Mouse (Mus musculus): ENCODE measurements at regions not wholly inside any gene's neighbourhood (a gene's known extent, or its start where the extent isn't known, plus 50 kb on each side); places are given as distances from the start of the nearest gene placed in this dataset.

DNA sequence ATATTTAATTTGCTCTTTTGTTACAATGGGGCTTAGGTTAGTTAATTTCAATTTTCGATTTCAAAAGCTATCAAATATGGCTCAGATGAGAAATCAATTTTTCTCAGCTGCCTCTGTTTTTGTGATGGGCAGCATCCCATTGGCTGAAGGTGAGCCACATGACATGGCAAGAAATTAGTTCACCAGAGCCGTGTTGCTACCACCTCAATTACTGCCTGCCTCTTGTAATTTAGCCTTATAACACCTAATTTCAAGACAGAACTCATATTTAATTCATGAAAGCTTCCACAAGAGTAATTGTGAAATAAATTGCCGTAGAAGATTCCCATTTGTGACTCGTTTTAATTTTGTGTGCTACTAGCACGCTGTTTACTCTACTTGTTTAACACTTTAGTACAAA is 262.9 kb downstream of the Nr2f2 start:
- no peak for DNase-seq
- no peaks in the 10 kb centered on the region for H3K4me1 ChIP-seq (ENCODE audit: control insufficient read depth, insufficient read depth, low read length)
- no peak overlapping the region for H3K4me3 ChIP-seq (replicated peaks; ENCODE audit: extremely low read depth, low read depth, low read length)
- 69% methylated on average over 5 of the region's 5 CpGs for WGBS
- TF ChIP-seq POLR2A (IDR thresholded peaks at IDR 0.05; ENCODE audit: borderline replicate concordance, extremely low read depth, low read depth, low read length) (no peak), CTCF (IDR thresholded peaks at IDR 0.05; ENCODE audit: insufficient read depth, low read length) (no peak)

DNA sequence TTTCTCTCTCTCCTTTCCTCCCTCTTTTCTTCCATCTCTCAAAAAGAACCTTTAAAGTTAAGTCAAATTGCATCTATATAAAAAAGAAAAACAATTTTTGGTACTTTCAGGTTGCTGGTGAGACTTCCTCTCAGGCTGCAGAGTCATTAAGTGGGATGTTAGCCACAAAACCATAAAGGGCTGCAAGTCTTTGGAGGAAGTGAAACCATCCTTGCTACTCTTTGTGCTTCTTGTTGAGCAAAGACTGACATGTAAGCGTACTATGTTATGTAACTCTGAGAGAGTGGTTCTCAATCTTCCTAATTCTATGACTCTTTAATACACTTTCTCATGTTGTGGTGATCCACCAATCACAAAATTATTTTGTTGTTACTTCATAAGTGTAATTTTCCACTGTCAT is 267.5 kb downstream of the Nr2f2 start:
- DNase-seq: no peak
- H3K4me3 ChIP-seq (replicated peaks; ENCODE audit: extremely low read depth, low read depth, low read length): no peak overlapping the region
- no peak for TF ChIP-seq CTCF (IDR thresholded peaks at IDR 0.05; ENCODE audit: insufficient read depth, low read length)
- TF ChIP-seq POLR2A (IDR thresholded peaks at IDR 0.05; ENCODE audit: borderline replicate concordance, extremely low read depth, low read depth, low read length): no peak
- WGBS: 81% methylated on average over 1 of the region's 1 CpGs
- no peaks in the 10 kb centered on the region for H3K4me1 ChIP-seq (ENCODE audit: control insufficient read depth, insufficient read depth, low read length)

DNA sequence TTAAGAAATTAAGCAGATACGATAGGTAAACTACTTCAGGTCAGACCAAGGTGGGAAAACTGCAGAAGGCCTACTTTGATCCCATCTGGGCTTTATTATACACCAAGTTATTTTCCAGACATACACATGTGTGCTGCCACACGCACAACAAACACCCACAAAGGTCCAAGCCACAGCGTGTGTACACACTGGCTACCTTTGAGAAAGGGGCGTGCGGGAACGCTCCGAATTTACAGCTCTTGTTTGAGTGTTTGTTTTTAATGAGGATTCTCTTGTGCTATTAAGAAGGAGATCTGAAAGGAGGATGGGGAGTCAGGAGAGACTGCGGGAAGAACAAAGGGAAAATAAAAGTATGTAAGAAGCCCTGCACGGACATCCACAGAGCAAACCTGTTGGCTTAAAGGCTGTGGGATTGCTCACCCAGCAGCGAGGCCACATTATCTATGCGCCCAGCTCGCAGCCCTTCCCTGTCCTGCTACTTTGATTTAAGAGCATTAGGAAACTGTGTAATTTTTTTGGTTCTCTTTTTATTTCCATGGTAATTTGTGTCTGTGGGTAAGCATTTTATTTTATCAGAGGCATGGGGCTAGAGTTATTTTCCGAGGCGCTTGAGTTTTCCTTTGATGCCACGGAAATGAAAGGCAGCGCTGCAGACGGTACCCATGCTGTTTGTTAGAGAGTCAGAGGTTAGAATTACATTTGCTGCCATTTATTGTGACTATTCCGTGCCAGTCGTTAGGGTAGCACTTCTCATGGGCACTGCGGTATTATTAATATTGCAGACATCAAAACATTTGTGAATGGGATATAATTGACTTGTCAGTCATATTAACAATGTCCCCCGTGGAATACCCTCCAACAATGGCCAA is 272.4 kb downstream of the Nr2f2 start:
- no peak for TF ChIP-seq POLR2A (IDR thresholded peaks at IDR 0.05; ENCODE audit: borderline replicate concordance, extremely low read depth, low read depth, low read length)
- no peak for TF ChIP-seq CTCF (IDR thresholded peaks at IDR 0.05; ENCODE audit: insufficient read depth, low read length)
- no peak overlapping the region for H3K4me3 ChIP-seq (replicated peaks; ENCODE audit: extremely low read depth, low read depth, low read length)
- DNase-seq: no peak
- 77% methylated on average over 21 of the region's 21 CpGs for WGBS
- no peaks in the 10 kb centered on the region for H3K4me1 ChIP-seq (ENCODE audit: control insufficient read depth, insufficient read depth, low read length)

DNA sequence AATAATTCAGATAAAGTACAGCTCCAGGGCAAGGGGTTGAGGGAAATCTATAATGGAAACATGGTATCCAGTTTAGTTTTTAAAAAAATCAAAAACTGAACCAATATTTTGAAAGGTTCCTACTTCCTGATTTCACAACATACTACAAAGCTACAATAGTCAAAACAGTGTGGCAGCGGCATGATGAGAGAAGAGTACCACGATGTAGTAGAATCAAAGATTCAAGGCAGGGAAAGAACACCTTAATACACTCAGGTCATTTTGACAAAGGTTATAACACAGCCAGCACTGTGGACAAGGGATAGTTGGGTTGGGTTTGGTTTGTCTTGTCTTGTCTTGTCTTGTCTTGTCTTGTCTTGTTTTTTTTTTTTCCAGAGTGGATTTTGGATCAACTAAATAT is 274.4 kb downstream of the Nr2f2 start:
- TF ChIP-seq POLR2A (IDR thresholded peaks at IDR 0.05; ENCODE audit: borderline replicate concordance, extremely low read depth, low read depth, low read length) (no peak), CTCF (IDR thresholded peaks at IDR 0.05; ENCODE audit: insufficient read depth, low read length) (no peak)
- Histone ChIP-seq H3K4me3 (replicated peaks; ENCODE audit: extremely low read depth, low read depth, low read length) (no peak overlapping the region), H3K4me1 (ENCODE audit: control insufficient read depth, insufficient read depth, low read length) (no peaks in the 10 kb centered on the region)
- no peak for DNase-seq
- 92% methylated on average over 2 of the region's 2 CpGs for WGBS

DNA sequence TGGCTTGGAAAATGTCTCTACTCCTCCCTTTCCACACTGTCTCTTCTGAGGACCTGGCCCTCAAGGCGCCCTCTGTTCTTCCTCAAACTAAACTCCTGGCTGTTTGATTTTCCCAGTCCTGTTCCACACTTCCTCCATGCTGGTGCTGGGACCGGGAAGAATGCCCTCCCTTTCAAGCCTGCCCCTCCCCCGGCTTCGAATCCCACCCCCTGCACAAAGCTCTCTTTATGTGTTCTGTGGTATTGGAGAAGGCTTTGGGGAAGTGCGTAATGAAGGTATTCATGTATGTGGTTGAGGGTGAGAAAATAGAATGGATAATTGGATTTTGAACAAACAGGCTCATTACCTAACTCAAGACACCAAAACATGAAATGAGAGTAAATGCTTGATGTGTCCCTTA is 277.4 kb downstream of the Nr2f2 start:
- no peak overlapping the region for H3K4me3 ChIP-seq (replicated peaks; ENCODE audit: extremely low read depth, low read depth, low read length)
- H3K4me1 ChIP-seq (ENCODE audit: control insufficient read depth, insufficient read depth, low read length): no peaks in the 10 kb centered on the region
- WGBS: 53% methylated on average over 5 of the region's 5 CpGs
- TF ChIP-seq CTCF (IDR thresholded peaks at IDR 0.05; ENCODE audit: insufficient read depth, low read length) (no peak), POLR2A (IDR thresholded peaks at IDR 0.05; ENCODE audit: borderline replicate concordance, extremely low read depth, low read depth, low read length) (no peak)
- DNase-seq: no peak

DNA sequence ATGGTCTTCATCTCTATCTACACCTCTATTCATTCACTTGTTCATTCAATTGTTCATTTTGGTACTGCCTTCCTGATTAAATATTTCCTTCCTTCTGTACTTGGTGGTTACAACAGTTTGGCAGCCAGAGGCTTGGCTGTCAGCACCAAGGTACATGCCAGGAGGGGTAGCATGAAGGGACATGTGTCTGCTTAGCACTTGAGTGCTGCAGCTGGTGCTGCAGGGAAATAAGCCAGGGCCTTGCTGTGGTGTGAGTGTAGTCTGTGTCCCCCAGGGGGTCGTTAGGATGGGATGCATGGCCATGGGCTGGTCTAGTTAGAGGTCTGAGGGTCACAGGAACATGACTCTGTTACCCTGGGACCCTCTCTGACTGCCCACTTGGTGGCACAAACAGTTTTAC is 296.9 kb downstream of the Nr2f2 start:
- TF ChIP-seq POLR2A (IDR thresholded peaks at IDR 0.05; ENCODE audit: borderline replicate concordance, extremely low read depth, low read depth, low read length) (no peak), CTCF (IDR thresholded peaks at IDR 0.05; ENCODE audit: insufficient read depth, low read length) (no peak)
- 44% methylated on average over 1 of the region's 1 CpGs for WGBS
- Histone ChIP-seq H3K4me3 (replicated peaks; ENCODE audit: extremely low read depth, low read depth, low read length) (no peak overlapping the region), H3K4me1 (ENCODE audit: control insufficient read depth, insufficient read depth, low read length) (no peaks in the 10 kb centered on the region)
- no peak for DNase-seq

DNA sequence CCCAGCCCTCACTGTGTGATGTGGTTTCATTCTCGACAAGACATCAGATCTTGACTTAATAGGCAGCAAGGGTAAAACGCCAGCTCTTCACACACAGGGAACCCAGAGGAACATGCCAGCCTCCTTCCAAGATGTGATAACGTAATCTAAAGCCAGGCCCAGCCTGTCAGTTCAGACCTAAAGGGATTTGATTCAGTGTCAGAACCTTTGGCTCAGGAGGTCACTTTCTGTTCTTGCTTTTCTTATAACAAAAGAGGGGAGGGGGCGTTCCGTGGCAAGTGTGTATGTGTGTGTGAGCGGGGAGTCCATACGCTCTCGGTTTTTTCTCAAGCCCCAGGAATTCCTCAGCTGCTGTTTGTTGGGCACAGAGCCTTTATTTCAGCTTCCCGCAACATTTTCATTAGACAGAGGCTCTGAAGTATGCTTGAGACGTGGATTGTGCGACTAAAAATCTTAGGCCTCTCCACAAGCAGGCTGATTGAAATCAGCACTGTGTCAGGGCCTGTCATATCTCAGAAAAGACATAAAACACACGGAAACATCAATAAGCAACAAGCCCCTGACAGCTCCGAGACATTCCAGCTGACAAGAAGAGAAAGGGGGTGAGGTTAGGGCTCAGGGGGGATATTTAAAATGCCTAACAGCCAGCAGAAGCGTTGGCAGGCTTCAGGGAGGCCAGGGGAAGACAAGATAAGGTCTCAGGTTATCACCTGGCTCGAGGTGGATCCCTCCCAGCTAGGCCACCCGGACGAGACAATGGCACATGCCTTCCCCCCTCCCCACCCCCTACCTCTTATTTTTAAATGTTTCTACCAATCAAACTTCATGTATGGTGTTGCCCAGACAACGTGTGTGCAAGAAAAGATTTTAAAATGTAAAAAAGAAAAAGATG is 298.5 kb downstream of the Nr2f2 start:
- H3K4me3 ChIP-seq (replicated peaks; ENCODE audit: extremely low read depth, low read depth, low read length): no peak overlapping the region
- WGBS: 29% methylated on average over 18 of the region's 18 CpGs
- H3K4me1 ChIP-seq (ENCODE audit: control insufficient read depth, insufficient read depth, low read length): no peaks in the 10 kb centered on the region
- no peak for DNase-seq
- TF ChIP-seq POLR2A (IDR thresholded peaks at IDR 0.05; ENCODE audit: borderline replicate concordance, extremely low read depth, low read depth, low read length) (no peak), CTCF (IDR thresholded peaks at IDR 0.05; ENCODE audit: insufficient read depth, low read length) (no peak)

DNA sequence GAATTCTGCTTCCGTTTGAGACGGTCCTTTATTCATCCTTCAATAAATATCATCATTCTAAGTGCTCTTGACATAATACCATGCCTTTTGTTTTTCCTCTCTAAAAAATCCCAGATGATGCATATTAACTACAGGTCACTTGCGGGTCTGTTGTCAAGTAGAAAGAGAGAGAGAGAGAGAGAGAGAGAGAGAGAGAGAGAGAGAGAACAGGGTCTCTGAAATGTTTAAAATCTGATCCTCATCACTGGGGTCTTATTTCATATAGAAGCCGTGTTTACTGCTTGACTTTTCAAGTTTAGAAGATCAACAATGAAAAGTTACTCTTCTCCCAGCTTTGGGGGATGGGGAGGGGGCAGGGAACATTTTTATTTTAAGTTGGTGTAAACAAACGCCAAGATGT is 299.5 kb downstream of the Nr2f2 start:
- DNase-seq: no peak
- no peak overlapping the region for H3K4me3 ChIP-seq (replicated peaks; ENCODE audit: extremely low read depth, low read depth, low read length)
- H3K4me1 ChIP-seq (ENCODE audit: control insufficient read depth, insufficient read depth, low read length): no peaks in the 10 kb centered on the region
- WGBS: 65% methylated on average over 5 of the region's 5 CpGs
- TF ChIP-seq POLR2A (IDR thresholded peaks at IDR 0.05; ENCODE audit: borderline replicate concordance, extremely low read depth, low read depth, low read length) (no peak), CTCF (IDR thresholded peaks at IDR 0.05; ENCODE audit: insufficient read depth, low read length) (no peak)

- 90% methylated on average over 7 of the region's 7 CpGs for WGBS
- Histone ChIP-seq H3K4me1 (ENCODE audit: control insufficient read depth, insufficient read depth, low read length) (no peaks in the 10 kb centered on the region), H3K4me3 (replicated peaks; ENCODE audit: extremely low read depth, low read depth, low read length) (no peak overlapping the region)
- no peak for DNase-seq
- TF ChIP-seq POLR2A (IDR thresholded peaks at IDR 0.05; ENCODE audit: borderline replicate concordance, extremely low read depth, low read depth, low read length) (no peak), CTCF (IDR thresholded peaks at IDR 0.05; ENCODE audit: insufficient read depth, low read length) (no peak)
Measured at GRCm38 (mm10) chr7:70066448-70066847, 300.1 kb downstream of the Nr2f2 start.

Measured in lung, adult 2 months (tissue).